Mouse (Mus musculus) CH12.LX (cell line): Measurements from ENCODE around the gene Ak9. TPM values are rescaled to one million over a fixed set of nuclear protein-coding genes. Genes with fewer than 3 reads are reported as not detected.

Experiments
- DNase-seq: peaks from one replicate; pipeline ENCODE4 v3.0.0-alpha.2; 2013; ENCODE audit errors: extremely low read depth
- H3K27ac ChIP-seq: 2 replicates; pipeline ENCODE4 v1.5.1; 2012; ENCODE audit warnings: low read depth, mild to moderate bottlenecking, control low read depth, moderate library complexity; ENCODE audit not compliant: insufficient read depth
- H3K27me3 ChIP-seq: replicated peaks from 2 replicates; pipeline ENCODE3; 2012; ENCODE audit warnings: inconsistent platforms
- H3K36me3 ChIP-seq, 2 experiments: replicated peaks in 1 of 2; 2 replicates each; pipeline versions ENCODE3 to v1.6.1; 2012; ENCODE audit warnings: inconsistent platforms in 1 of 2, low read length in 1 of 2, mild to moderate bottlenecking in 1 of 2, mixed read lengths in 1 of 2, moderate library complexity in 1 of 2; ENCODE audit not compliant: control insufficient read depth in 1 of 2, insufficient read depth in 1 of 2
- H3K4me1 ChIP-seq, 2 experiments: 2 replicates each; pipeline ENCODE4 v1.6.1; 2012; ENCODE audit warnings: inconsistent platforms in 1 of 2, moderate library complexity in 1 of 2; ENCODE audit not compliant: insufficient read depth in 2 of 2, control insufficient read depth in 1 of 2
- H3K4me2 ChIP-seq: 2 replicates; pipeline ENCODE4 v1.6.1; 2012; ENCODE audit warnings: low read depth, mild to moderate bottlenecking, control low read depth; ENCODE audit not compliant: poor library complexity, insufficient read depth, severe bottlenecking
- H3K4me3 ChIP-seq, 3 experiments: fragments of 150-350 bp in 1 of 3; sonication (generic) in 1 of 3; replicated peaks in 1 of 3; 2 replicates each; pipeline versions ENCODE3 to v1.5.1; 2011 to 2012; ENCODE audit warnings: low read depth in 2 of 3, low read length in 2 of 3, mild to moderate bottlenecking in 2 of 3, moderate library complexity in 2 of 3, control low read depth in 1 of 3, improper control_type of control experiment in 1 of 3, inconsistent platforms in 1 of 3, mixed read lengths in 1 of 3; ENCODE audit not compliant: poor library complexity in 1 of 3
- H3K79me2 ChIP-seq: replicated peaks from 2 replicates; pipeline ENCODE4 v1.6.1; 2012; ENCODE audit warnings: mild to moderate bottlenecking, moderate library complexity; ENCODE audit not compliant: control insufficient read depth, poor library complexity, insufficient read depth, severe bottlenecking; ENCODE audit errors: extremely low read depth
- H3K9ac ChIP-seq: 2 replicates; pipeline ENCODE4 v1.6.1; 2012; ENCODE audit warnings: low read depth, mild to moderate bottlenecking, control low read depth, moderate library complexity; ENCODE audit not compliant: insufficient read depth
- H3K9me3 ChIP-seq: replicated peaks from 2 replicates; pipeline ENCODE3; 2012; ENCODE audit warnings: low read length, inconsistent platforms, mixed read lengths
- CTCF ChIP-seq, 2 experiments: IDR thresholded peaks in 1 of 2; conservative IDR thresholded peaks in 1 of 2; 2 replicates each; pipeline ENCODE4 v1.5.1; 2011 to 2012; ENCODE audit warnings: low read depth in 2 of 2, low read length in 2 of 2, improper control_type of control experiment in 1 of 2, inconsistent platforms in 1 of 2, mild to moderate bottlenecking in 1 of 2, moderate library complexity in 1 of 2
- E2F4 ChIP-seq: IDR thresholded peaks from 2 replicates; pipeline ENCODE4 v1.6.1; 2011; ENCODE audit warnings: low read depth, low read length, improper control_type of control experiment; ENCODE audit not compliant: insufficient replicate concordance
- ELF1 ChIP-seq: IDR thresholded peaks from 2 replicates; pipeline ENCODE4 v1.6.1; 2014; ENCODE audit warnings: low read depth, mild to moderate bottlenecking, inconsistent platforms, low read length, improper control_type of control experiment
- HCFC1 ChIP-seq: IDR thresholded peaks from 2 replicates; pipeline ENCODE4 v1.6.1; 2012; ENCODE audit warnings: low read depth, mild to moderate bottlenecking, inconsistent platforms, low read length, improper control_type of control experiment
- IRF4 ChIP-seq: IDR thresholded peaks from 2 replicates; pipeline ENCODE4 v1.6.1; 2014; ENCODE audit warnings: low read depth, mild to moderate bottlenecking, inconsistent platforms, low read length, improper control_type of control experiment
- JUN ChIP-seq: IDR thresholded peaks from 2 replicates; pipeline ENCODE4 v1.6.1; 2011; ENCODE audit warnings: low read depth, mild to moderate bottlenecking, low read length, improper control_type of control experiment, moderate library complexity; ENCODE audit not compliant: insufficient read depth
- JUND ChIP-seq: conservative IDR thresholded peaks from 2 replicates; pipeline ENCODE4 v1.6.1; 2011; ENCODE audit warnings: low read depth, low read length, improper control_type of control experiment
- NELFE ChIP-seq: IDR thresholded peaks from 2 replicates; pipeline ENCODE4 v1.6.1; 2011; ENCODE audit warnings: low read depth, low read length, improper control_type of control experiment
- NRF1 ChIP-seq: IDR thresholded peaks from 2 replicates; pipeline ENCODE4 v1.6.1; 2014; ENCODE audit warnings: low read depth, mild to moderate bottlenecking, inconsistent platforms, low read length, improper control_type of control experiment, moderate library complexity
- POLR2A ChIP-seq: IDR thresholded peaks from 2 replicates; pipeline ENCODE4 v1.6.1; 2011; ENCODE audit warnings: low read depth, mild to moderate bottlenecking, improper control_type of control experiment, low read length
- RAD21 ChIP-seq: IDR thresholded peaks from 2 replicates; pipeline ENCODE4 v1.6.1; 2011; ENCODE audit warnings: low read depth, mild to moderate bottlenecking, low read length, improper control_type of control experiment, moderate library complexity
- SMC3 ChIP-seq: IDR thresholded peaks from 2 replicates; pipeline ENCODE4 v1.6.1; 2011; ENCODE audit warnings: low read depth, low read length, improper control_type of control experiment
- TBP ChIP-seq: conservative IDR thresholded peaks from 2 replicates; pipeline ENCODE4 v1.6.1; 2011; ENCODE audit warnings: low read depth, low read length, improper control_type of control experiment
- UBTF ChIP-seq: IDR thresholded peaks from 2 replicates; pipeline ENCODE4 v1.6.1; 2012; ENCODE audit warnings: low read depth, mild to moderate bottlenecking, inconsistent platforms, low read length, improper control_type of control experiment, moderate library complexity
- dilution Hi-C: fragments of 300-500 bp; cut with MboI; formaldehyde crosslinking; loops from 2 replicates; pipeline ENCODE4 v1.14.3; 2020; ENCODE audit warnings: low sequenced_read_pairs; ENCODE audit not compliant: extremely low pct_unique_long_range_greater_than_20kb, extremely low pct_ligation_motif_present
- in situ Hi-C: fragments of 300-500 bp; cut with MboI; formaldehyde crosslinking; loops from 3 replicates; pipeline ENCODE4 v1.14.3; 2019; ENCODE audit warnings: low sequenced_read_pairs, low pct_ligation_motif_present, low pct_unique_long_range_greater_than_20kb, mixed read lengths
- polyA plus RNA-seq: library from polyadenylated mRNA; unstranded; fragments of >175 nt; gene quantifications from 2 replicates; pipeline ENCODE4 v1.2.1, GENCODE M21; 2012; ENCODE audit warnings: low read depth; ENCODE audit not compliant: insufficient read length
- total RNA-seq, 2 experiments: library from RNA; depleted of rRNA; stranded (reverse); fragments of 300-350 nt in 1 of 2; fragments of >200 nt in 1 of 2; gene quantifications; 2 replicates each; pipeline ENCODE4 v1.2.3; 2012 to 2014

Ak9 gene
- total and polyA plus RNA-seq, 3 experiments = 0.04 to 0.11 (median 0.07) TPM

DNA sequence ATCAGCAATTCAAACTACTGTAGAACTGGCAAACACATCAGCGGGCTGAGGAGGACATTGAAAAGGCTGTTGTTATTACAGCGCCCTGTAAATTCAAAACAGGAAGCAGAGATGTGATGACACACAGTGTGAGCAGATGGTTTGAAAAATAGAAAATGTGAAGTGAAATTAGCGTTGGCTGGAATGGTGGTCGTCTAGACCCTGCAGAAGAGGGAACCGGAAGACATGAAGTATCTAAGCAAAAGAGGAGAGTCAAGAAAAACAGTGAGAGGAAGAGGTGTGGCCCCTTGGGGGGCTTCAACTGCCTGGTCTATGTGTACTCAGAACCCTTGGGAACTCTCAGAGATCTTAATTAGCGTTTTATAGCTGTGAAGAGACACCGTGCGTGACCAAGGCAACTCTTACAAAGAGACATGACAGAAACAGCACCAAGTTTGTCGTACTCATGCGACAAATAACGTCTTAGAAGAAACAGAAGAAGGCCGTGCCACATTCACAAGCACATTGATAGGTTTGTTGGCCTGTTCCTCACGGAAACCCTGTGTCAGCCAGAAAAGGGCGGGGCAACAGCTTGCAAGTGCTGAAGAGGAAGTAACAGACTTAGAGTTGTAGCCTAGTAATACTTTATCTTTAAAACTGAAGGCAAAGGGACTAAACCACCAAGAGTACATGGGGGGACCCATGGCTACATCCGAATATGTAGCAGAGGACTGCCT, 81.9 kb downstream of the Ak9 start:
- Histone ChIP-seq H3K79me2 (no peaks in the 10 kb centered on the region), H3K36me3 (no peaks in the 10 kb centered on the region), H3K4me1 (peaks cover 4 to 12% of the 10 kb centered on the region in 2 experiments; a peak in 3 of 4 replicates), H3K9me3 (no peaks in the 10 kb centered on the region), H3K4me2 (peak overlapping the region; percentile 50; the same call in 1 of the 2 replicates), H3K27ac (no peak overlapping the region), H3K9ac (no peak overlapping the region), H3K27me3 (no peaks in the 10 kb centered on the region), H3K4me3 (no peak overlapping the region)
- peak; percentile 86 for DNase-seq
- in situ Hi-C loops = no loop called here
- dilution Hi-C loops = no loop called here
- TF ChIP-seq UBTF (no peak), TBP (no peak), E2F4 (no peak), POLR2A (peak; percentile 26; the same call in 1 of the 2 replicates), HCFC1 (peak; percentile 12; the same call in 1 of the 2 replicates), ELF1 (peak; percentile 31; the same call in 1 of the 2 replicates)

DNA sequence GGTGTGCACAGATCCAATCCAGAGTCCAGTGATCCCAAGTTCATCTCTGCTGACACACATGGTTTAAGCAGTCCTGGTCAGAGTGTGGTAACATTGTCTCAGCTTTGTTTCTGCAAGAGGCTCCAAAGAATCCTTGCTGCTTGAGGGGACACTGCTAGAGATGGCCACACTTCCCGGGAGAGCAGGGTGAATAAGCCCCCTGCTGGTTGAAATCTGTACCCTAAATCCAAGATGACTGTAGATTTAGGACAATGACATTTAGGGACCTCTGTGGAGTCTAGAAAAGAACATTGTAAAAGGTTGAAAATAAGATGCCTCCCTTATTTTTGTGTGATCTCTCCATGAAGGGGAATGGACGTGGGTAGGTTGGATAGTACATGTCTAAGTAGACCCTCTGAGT, 89.8 kb downstream of the Ak9 start:
- no peaks in the 10 kb centered on the region for H3K36me3 ChIP-seq
- dilution Hi-C loops = no loop called here
- H3K4me1 ChIP-seq = peaks cover 3 to 5% of the 10 kb centered on the region in 2 experiments; a peak in 2 of 4 replicates
- no peak overlapping the region for H3K4me3 ChIP-seq
- no peaks in the 10 kb centered on the region for H3K9me3 ChIP-seq
- no peaks in the 10 kb centered on the region for H3K79me2 ChIP-seq
- DNase-seq = peak; percentile 17
- TF ChIP-seq NELFE (no peak), JUND (no peak), NRF1 (no peak), CTCF (conservative IDR thresholded peaks at IDR 0.05 in 1 of 2, IDR thresholded peaks at IDR 0.05 in 1 of 2; ENCODE audit: low read depth in 2 of 2, low read length in 2 of 2) (peak in 1 of 2 experiments; percentile 59; a peak in 3 of 4 replicates), JUN (no peak), E2F4 (no peak), IRF4 (no peak), RAD21 (peak; percentile 30), SMC3 (peak; percentile 46)
- no peak overlapping the region for H3K27ac ChIP-seq
- 0 out of 2 replicates have a peak overlapping the region, but pooled peaks have one; percentile 11 for H3K4me2 ChIP-seq
- no peaks in the 10 kb centered on the region for H3K27me3 ChIP-seq
- in situ Hi-C loops = no loop called here
- H3K9ac ChIP-seq = no peak overlapping the region
